Mouse (Mus musculus) limb, embryonic 14.5 days (tissue): ENCODE measurements at regions not wholly inside any gene's neighbourhood (a gene's known extent, or its start where the extent isn't known, plus 50 kb on each side); places are given as distances from the start of the nearest gene placed in this dataset.
A peak's percentile ranks its signal among the peaks of the same experiment; 100 is the strongest.

Experiments
- ATAC-seq: fragments of 200-750 bp; cut with Nextera tagmentation; 2 replicates; pipeline ENCODE4 v1.8.0; 2017; ENCODE audit warnings: low read depth, moderate number of reproducible peaks, moderate TSS enrichment; ENCODE audit not compliant: low FRiP score
- DNase-seq: peaks from one replicate; pipeline ENCODE4 v3.0.0-alpha.2; 2015; ENCODE audit warnings: low spot score
- H3K27ac ChIP-seq: fragments of 300-500 bp; sonication (generic); replicated peaks from 2 replicates; pipeline ENCODE4 v1.5.1; 2014; ENCODE audit warnings: low read depth, mild to moderate bottlenecking, low read length, moderate library complexity, mixed read lengths
- H3K27me3 ChIP-seq: fragments of 300-500 bp; sonication (generic); 2 replicates; pipeline ENCODE4 v1.6.1; 2014; ENCODE audit warnings: low read length, mixed read lengths; ENCODE audit not compliant: control insufficient read depth, insufficient read depth
- H3K36me3 ChIP-seq: fragments of 300-500 bp; sonication (generic); 2 replicates; pipeline ENCODE4 v1.6.1; 2014; ENCODE audit warnings: mild to moderate bottlenecking, low read length, moderate library complexity, mixed read lengths; ENCODE audit not compliant: control insufficient read depth, insufficient read depth
- H3K4me1 ChIP-seq: fragments of 300-500 bp; sonication (generic); 2 replicates; pipeline ENCODE4 v1.6.1; 2014; ENCODE audit warnings: antibody characterized with exemption, low read length, mixed read lengths; ENCODE audit not compliant: control insufficient read depth, insufficient read depth
- H3K4me2 ChIP-seq: fragments of 300-500 bp; sonication (generic); replicated peaks from 2 replicates; pipeline ENCODE4 v1.6.1; 2014; ENCODE audit warnings: low read depth, mild to moderate bottlenecking, low read length, moderate library complexity; ENCODE audit not compliant: severe bottlenecking
- H3K4me3 ChIP-seq: fragments of 300-500 bp; sonication (generic); replicated peaks from 2 replicates; pipeline ENCODE4 v1.5.1; 2014; ENCODE audit warnings: low read length
- H3K9ac ChIP-seq: fragments of 300-500 bp; sonication (generic); 2 replicates; pipeline ENCODE4 v1.6.1; 2014; ENCODE audit warnings: mild to moderate bottlenecking, low read depth, low read length, moderate library complexity; ENCODE audit not compliant: severe bottlenecking
- H3K9me3 ChIP-seq: fragments of 300-500 bp; sonication (generic); 2 replicates; pipeline ENCODE4 v1.6.1; 2016; ENCODE audit warnings: low read length; ENCODE audit not compliant: control insufficient read depth
- POLR2A ChIP-seq: fragments of 200-500 bp; IDR thresholded peaks from 2 replicates; pipeline ENCODE4 v1.8.0; 2012; ENCODE audit warnings: inconsistent platforms, mild to moderate bottlenecking, moderate library complexity, borderline replicate concordance; ENCODE audit not compliant: insufficient read depth, insufficient read length; ENCODE audit errors: extremely low read depth
- WGBS: fragments of 180-500 bp; shearing (Covaris S2); extraction: QIAGEN DNeasy Blood & Tissue Kit; methylation state at CpG from one replicate; pipeline ENCODE4 v1.1.7; 2014; 5-methylcytosine and 5-hydroxymethylcytosine counted together

DNA sequence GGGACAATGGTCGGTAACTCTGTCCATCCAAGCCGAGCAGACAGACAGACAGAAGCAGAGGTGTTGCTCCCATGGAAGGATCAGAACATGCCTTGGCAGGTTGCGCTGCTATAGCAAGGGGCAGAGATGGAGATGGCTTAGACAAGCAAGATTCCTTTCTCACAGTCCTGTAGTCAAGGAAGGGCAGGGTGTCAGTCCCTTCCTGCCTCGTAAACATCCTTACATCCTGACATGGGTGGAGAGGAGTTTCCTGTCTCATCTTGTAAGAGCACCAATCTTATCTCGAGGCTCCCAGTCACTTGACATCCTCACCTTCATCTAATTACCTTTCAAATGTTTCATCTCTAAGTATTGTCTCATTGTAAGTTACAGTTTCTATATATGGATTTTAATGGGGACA is 87.0 kb upstream of the C1qtnf3 start:
- no peak for TF ChIP-seq POLR2A
- no peaks in the 10 kb centered on the region for H3K27me3 ChIP-seq
- no peak overlapping the region for H3K4me3 ChIP-seq
- no peaks in the 10 kb centered on the region for H3K36me3 ChIP-seq
- peaks cover 29% of the 10 kb centered on the region for H3K4me1 ChIP-seq
- no peak overlapping the region for H3K27ac ChIP-seq
- no peak overlapping the region for H3K9ac ChIP-seq
- DNase-seq (no peak), ATAC-seq (no peak)
- WGBS, result 75% methylated on average over 5 of the region's 5 CpGs
- H3K9me3 ChIP-seq, result no peaks in the 10 kb centered on the region
- H3K4me2 ChIP-seq, result no peak overlapping the region

DNA sequence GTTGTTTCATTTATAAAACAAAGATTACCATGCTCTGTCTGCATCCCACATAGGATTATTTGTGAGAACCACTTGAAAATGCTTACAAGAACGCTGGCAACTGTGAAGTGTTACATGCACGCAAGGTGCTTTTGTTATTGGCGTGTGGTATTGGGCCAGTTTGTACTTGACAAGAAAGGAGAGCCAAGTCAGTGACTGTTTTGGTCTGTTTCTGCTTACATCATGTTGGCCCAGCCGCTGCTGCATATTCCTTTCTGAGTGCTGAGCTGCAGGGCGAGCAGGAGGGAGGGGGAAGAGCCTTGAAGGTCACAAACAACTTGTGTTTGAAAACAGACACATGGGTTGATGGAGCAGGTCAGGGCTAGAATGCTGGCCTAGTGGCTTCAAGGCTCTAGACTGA is 85.3 kb upstream of the C1qtnf3 start:
- no peak overlapping the region for H3K9ac ChIP-seq
- no peaks in the 10 kb centered on the region for H3K9me3 ChIP-seq
- peaks cover 29% of the 10 kb centered on the region for H3K4me1 ChIP-seq
- TF ChIP-seq POLR2A, result no peak
- no peaks in the 10 kb centered on the region for H3K27me3 ChIP-seq
- no peaks in the 10 kb centered on the region for H3K36me3 ChIP-seq
- no peak overlapping the region for H3K4me2 ChIP-seq
- no peak for ATAC-seq
- H3K27ac ChIP-seq, result no peak overlapping the region
- 61% methylated on average over 5 of the region's 5 CpGs for WGBS
- no peak overlapping the region for H3K4me3 ChIP-seq
- peak; percentile 41 for DNase-seq

DNA sequence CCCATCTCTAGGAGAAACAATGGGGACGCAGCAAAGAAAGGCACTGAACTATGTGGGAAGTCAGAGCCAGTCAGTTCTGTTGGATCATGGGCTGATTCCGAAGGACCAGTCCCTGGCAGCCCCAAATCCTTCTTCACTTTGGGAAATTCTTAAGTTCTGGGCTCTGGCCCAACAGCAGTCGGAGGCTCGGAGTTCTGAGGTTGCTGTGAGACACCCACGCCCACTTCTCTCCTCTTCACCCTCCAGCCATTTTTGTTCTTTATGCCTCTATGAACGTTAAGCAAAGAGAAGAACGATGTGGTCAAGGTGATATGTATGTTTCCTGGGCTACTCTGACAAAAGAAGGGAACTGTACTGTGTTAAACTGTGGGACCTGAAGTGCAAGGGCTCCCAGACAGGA is 84.0 kb upstream of the C1qtnf3 start:
- peak overlapping the region; percentile 5; the same call in 1 of the 2 replicates for H3K9ac ChIP-seq
- no peak for DNase-seq
- no peak for TF ChIP-seq POLR2A
- no peaks in the 10 kb centered on the region for H3K9me3 ChIP-seq
- H3K4me3 ChIP-seq, result no peak overlapping the region
- ATAC-seq, result no peak
- H3K27ac ChIP-seq, result peak overlapping the region; percentile 63
- no peaks in the 10 kb centered on the region for H3K27me3 ChIP-seq
- no peak overlapping the region for H3K4me2 ChIP-seq
- no peaks in the 10 kb centered on the region for H3K36me3 ChIP-seq
- H3K4me1 ChIP-seq, result peaks cover 29% of the 10 kb centered on the region
- WGBS, result 56% methylated on average over 7 of the region's 7 CpGs

DNA sequence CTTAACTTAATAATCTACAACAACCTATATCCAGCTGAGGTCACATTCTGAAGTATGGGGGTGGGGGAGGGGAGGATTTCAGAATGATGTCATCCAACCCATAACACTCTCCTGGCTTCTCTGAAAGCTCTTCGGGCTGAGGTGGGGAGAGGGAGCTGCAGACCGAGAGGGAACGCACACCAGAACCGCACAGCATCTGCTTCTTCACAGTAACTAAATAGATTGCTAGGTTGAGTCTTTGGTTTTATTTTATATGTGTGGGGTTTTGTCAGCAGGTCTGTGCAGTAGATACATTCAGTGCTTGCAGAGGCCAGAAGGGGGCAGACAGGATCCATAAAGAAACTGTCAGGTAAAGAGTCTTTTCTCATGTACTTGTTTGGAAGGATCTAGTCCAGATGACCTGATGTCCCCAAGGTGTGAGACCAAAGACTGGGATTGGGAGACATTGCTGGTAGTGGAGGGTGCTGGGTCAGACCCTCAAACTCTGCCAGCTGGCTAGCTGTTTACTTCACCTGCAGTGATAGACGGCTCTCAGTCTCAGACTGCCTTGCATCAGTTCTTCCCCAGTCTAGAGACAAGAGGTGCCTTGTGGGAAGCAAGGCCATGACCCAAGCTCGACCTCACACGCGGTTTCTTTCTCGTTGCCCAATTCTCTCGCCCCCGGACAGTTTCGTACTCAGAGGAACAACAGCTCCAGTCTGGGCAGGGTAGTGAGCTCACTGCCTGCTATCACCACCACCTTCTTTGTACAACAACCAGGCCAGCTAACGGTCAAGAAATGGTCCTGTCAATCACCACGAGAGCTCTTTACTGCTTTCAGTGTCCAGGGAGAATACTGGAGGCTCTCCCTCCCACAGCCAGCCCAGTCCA is 83.2 kb upstream of the C1qtnf3 start:
- Histone ChIP-seq H3K4me1 (peaks cover 29% of the 10 kb centered on the region), H3K36me3 (no peaks in the 10 kb centered on the region), H3K4me3 (no peak overlapping the region), H3K27me3 (no peaks in the 10 kb centered on the region), H3K4me2 (no peak overlapping the region), H3K9ac (no peak overlapping the region), H3K9me3 (no peaks in the 10 kb centered on the region), H3K27ac (peak overlapping the region; percentile 22)
- no peak for TF ChIP-seq POLR2A
- peak; percentile 61 for DNase-seq
- ATAC-seq, result peak; percentile 36; the same call in 1 of the 2 replicates
- WGBS, result 59% methylated on average over 14 of the region's 14 CpGs

DNA sequence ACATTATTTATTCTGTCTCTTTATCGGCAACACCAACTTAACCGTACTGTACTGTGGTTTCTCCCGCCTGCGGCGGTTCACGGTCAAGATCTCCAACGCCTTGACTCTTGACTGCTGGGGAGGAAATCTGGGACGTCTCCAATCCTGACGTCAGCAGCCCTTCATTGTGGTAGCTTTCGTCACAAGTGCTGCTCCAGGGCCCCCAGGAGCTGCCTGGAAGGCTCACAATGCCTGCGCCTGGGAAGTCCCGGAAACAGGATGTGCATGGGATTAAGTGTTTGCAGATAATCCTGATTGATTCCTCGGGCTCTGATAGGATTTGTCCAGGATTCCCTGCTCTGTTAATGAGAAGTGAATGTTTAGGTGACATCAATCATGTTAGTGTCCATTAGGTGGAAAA is 82.3 kb upstream of the C1qtnf3 start:
- H3K27ac ChIP-seq, result no peak overlapping the region

More for the DNA sequence above, 82.3 kb upstream of the C1qtnf3 start:
- Histone ChIP-seq H3K4me2 (no peak overlapping the region), H3K9me3 (no peaks in the 10 kb centered on the region), H3K27me3 (no peaks in the 10 kb centered on the region), H3K4me3 (no peak overlapping the region), H3K9ac (no peak overlapping the region), H3K4me1 (peaks cover 19% of the 10 kb centered on the region), H3K36me3 (no peaks in the 10 kb centered on the region)
- ATAC-seq, result no peak
- no peak for DNase-seq
- no peak for TF ChIP-seq POLR2A
- WGBS, result 59% methylated on average over 13 of the region's 13 CpGs
